Mouse (Mus musculus) skeletal muscle tissue, adult 2 months (tissue): ENCODE results near the gene Slc26a10.
"Not testable (repeated sequence)": the region's sequence is repeated elsewhere in the genome, so short reads cannot be mapped to it uniquely, and the experiment has no call there.

ENCODE experiments used
- DNase-seq: peaks from one replicate; pipeline ENCODE4 v3.0.0-alpha.2; 2012; ENCODE audit warnings: low read depth, low spot score

Slc26a10 gene

GRCm38 (mm10) chr10:127164190-127164589, 16.3 kb downstream of the Slc26a10 start:
- no peak for DNase-seq

GRCm38 (mm10) chr10:127162771-127163261, 17.6 kb downstream of the Slc26a10 start:
- not testable (repeated sequence) for DNase-seq

GRCm38 (mm10) chr10:127160728-127161127, 19.7 kb downstream of the Slc26a10 start:
- DNase-seq, result no peak

GRCm38 (mm10) chr10:127160081-127160480, 20.4 kb downstream of the Slc26a10 start:
- no peak for DNase-seq

GRCm38 (mm10) chr10:127158471-127158870, 22.0 kb downstream of the Slc26a10 start:
- DNase-seq, result no peak

GRCm38 (mm10) chr10:127156511-127156910, 23.9 kb downstream of the Slc26a10 start:
- DNase-seq, result no peak

GRCm38 (mm10) chr10:127156089-127156488, 24.4 kb downstream of the Slc26a10 start:
- DNase-seq, result no peak

GRCm38 (mm10) chr10:127154652-127155051, 25.8 kb downstream of the Slc26a10 start:
- DNase-seq, result no peak

GRCm38 (mm10) chr10:127154241-127154640, 26.2 kb downstream of the Slc26a10 start:
- no peak for DNase-seq

- no peak for DNase-seq
These were observed 27.1 kb downstream of the Slc26a10 start for GRCm38 (mm10) chr10:127153323-127153722.

- DNase-seq, result not testable (repeated sequence)
These were observed 27.9 kb downstream of the Slc26a10 start for GRCm38 (mm10) chr10:127152556-127152955.

- DNase-seq, result not testable (repeated sequence)
These were observed 29.2 kb downstream of the Slc26a10 start for GRCm38 (mm10) chr10:127151233-127151632.

GRCm38 (mm10) chr10:127150471-127150872, 30.0 kb downstream of the Slc26a10 start:
- no peak for DNase-seq

GRCm38 (mm10) chr10:127147135-127147534, 33.3 kb downstream of the Slc26a10 start:
- DNase-seq, result no peak

- DNase-seq, result no peak
These were observed 35.1 kb downstream of the Slc26a10 start for GRCm38 (mm10) chr10:127145303-127145702.

GRCm38 (mm10) chr10:127144536-127144935, 35.9 kb downstream of the Slc26a10 start:
- no peak for DNase-seq

- no peak for DNase-seq
These were observed 37.2 kb downstream of the Slc26a10 start for GRCm38 (mm10) chr10:127143228-127143627.

GRCm38 (mm10) chr10:127141500-127141899, 38.9 kb downstream of the Slc26a10 start:
- no peak for DNase-seq

- DNase-seq, result no peak
These were observed 39.5 kb downstream of the Slc26a10 start for GRCm38 (mm10) chr10:127140971-127141370.

GRCm38 (mm10) chr10:127138328-127139141, 41.9 kb downstream of the Slc26a10 start:
- DNase-seq, result no peak

- DNase-seq, result no peak
These were observed 42.5 kb downstream of the Slc26a10 start for GRCm38 (mm10) chr10:127137896-127138295.

- DNase-seq, result no peak
These were observed 43.9 kb downstream of the Slc26a10 start for GRCm38 (mm10) chr10:127136510-127136909.
